Mouse (Mus musculus) gastrocnemius, postnatal 4 days (tissue): ENCODE measurements around the gene 3110009E18Rik. TPM values are rescaled to one million over a fixed set of nuclear protein-coding genes. Genes with fewer than 3 reads are reported as not detected.

ENCODE experiments used
- DNase-seq, 2 experiments: peaks; one replicate each; pipeline ENCODE4 v3.0.0; 2021 to 2022; ENCODE audit warnings: low spot score in 2 of 2, mixed read lengths in 2 of 2
- long read RNA-seq, 2 experiments: library from polyadenylated mRNA; stranded (forward); transcript quantifications; one replicate each; pipeline ENCODE4 v2.0.0; 2021
- total RNA-seq, 2 experiments: library from RNA; stranded (reverse); gene quantifications; 2 replicates each; pipeline ENCODE4 v1.2.3; 2021

Gene 3110009E18Rik
- total RNA-seq = 1 to 10 TPM; 5.5 to 9.0 TPM
- long read RNA-seq, experiment 1, partial matches to known transcripts = 0 of 5 reads
- long read RNA-seq, experiment 1, other reads (novel, unspliced or antisense) = 3 of 5 reads
- long read RNA-seq, experiment 2, partial matches to known transcripts = 0 of 3 reads
- long read RNA-seq, experiment 2, other reads (novel, unspliced or antisense) = 1 of 3 reads

DNA sequence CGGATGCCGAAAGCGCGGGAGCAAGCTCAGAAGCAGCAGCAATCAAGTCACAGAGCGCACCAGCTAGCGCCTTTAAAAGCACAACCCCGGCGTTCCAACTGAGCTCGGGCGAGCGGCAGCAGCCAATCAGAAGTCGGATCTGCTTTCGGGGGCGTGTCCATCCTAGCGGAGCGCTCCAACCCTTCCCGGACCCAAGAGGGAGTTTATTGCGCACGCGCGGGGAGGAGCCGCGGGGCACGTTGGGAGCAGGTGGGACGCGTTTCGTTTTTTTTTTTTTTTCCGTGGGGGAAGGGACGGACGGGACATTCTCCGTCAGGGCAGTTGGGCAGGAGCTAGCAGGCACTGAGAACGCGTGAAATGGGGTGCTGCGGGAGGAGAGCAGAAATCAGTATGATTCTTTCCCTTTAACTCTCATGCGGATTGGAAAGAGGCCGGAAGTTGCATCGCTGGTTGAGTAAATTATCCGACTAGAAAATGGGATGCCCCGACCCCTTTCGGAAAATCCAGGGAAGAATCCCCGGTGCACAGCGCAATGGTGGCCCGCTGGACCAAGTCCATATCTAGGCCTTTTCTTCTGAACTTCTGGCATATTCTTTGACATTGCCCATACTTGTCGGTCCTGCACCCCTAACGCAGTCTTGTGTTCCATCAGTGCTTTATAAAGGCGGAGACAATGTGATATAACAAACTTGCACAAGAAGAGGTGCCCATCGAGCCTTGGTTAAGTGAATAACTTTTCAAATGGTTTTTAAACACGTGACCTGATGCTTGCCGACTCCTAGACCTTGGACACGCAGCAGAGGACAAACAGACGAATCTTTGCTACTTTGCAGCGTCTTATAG, at the start of gene 3110009E18Rik, which contains the start of gene Dbi:
3110009E18Rik (plus strand) TSS at position 219 of the 843 bp plus-strand sequence.
Dbi (minus strand) TSS at position 110 of the 843 bp plus-strand sequence.
- peak; percentile 95 to 99 for DNase-seq

DNA sequence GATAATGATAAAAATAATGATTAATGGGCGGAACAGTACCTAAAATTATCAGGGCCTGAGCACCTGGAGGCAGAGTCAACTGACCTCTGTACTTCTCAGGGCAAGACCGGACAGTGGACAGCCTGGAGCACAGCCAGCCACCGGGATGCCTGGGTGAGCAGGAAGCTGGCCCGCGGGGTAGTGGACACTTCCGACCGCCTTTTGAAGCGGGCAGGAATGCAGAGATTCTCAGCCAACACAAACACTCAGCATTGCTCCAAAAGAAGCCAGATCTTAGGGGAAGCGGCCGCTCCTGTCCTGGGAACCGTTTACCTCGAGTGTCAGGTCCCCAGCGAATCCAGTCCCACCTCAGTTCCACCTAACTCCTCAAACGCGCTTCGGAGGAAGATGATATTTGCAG, 48.1 kb upstream of the 3110009E18Rik start:
- DNase-seq = peak in 1 of 2 experiments; percentile 42

DNA sequence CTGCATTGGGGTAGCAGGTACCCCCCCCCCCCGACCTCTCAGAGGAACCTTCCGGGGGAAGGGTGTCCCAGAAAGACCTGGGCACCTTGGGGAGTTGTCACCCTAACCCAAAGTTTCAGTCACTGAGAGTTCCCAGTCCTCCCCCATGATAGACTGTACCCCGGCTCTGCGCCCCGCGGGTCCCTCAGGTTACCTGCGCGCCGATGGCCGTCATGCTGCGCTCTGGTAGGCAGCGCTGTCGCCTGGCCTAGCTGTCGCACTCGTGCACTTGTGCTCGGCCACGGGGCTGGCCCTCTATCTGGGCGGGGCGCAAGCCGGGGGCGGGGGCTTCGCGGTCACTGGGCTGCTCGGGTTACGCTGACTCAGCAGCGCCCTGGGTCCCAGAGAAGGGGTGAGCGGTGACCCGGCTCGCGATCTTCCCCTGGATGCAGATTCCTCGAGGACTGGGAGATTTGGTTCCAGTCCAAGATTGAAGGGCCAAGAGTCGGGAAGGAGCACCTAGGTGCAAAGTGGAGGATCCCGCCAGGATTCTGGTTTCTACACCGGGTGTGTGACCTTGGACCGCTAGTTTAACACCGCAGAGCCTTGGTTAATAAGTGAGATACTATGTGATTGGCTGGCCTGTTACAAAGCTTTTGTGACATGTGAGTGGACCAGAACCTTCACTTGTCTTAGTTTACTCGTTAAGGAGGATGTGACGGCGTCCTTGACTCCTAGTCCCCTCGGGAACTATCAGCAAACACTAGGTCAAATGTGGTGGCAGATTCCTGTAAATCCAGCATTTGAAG, 47.3 kb upstream of the 3110009E18Rik start, which contains the start of gene Tmem37:
Tmem37 (minus strand) TSS at position 556 of the 788 bp plus-strand sequence.
- DNase-seq = peak; percentile 58 to 72

DNA sequence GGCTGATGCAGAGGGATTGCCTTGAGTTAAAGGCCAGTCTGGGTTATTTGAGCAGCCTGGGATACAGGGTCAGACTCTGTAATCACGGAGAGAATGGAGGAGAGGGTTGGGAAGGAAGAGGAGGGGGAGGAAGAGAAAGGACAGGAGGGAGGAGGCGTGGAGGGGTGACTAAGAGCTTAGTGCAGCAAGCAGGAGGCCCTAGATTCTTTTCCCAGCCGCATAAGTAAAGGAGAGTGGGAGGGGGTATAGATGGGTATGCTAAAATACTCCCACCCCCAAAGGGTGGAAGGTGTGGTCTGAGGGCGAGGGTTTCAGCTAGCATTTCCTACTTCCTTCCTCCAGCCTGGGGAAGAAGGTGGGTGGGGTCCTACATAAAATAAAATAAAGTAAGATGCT, 46.7 kb upstream of the 3110009E18Rik start:
- DNase-seq = no peak

DNA sequence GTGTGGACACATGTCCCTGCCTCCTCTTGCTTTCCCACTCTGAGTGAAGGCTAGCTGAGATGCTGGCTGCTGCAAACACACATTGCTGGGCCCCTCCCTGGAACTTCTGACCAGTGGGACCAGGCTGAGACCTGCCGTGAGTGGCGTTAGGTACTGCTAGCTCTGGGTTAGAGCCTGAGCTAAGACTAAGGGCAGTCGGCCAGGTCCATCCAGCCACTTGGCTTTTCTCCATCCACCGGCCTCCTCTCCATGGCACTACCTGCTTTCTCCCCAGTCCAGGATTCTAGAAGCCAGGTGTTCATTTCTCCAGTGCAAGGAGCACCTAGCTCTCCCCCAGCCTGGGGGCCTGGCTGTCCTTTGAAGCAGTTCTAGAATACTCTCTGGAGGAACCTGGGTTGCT, 46.1 kb upstream of the 3110009E18Rik start:
- DNase-seq = no peak

DNA sequence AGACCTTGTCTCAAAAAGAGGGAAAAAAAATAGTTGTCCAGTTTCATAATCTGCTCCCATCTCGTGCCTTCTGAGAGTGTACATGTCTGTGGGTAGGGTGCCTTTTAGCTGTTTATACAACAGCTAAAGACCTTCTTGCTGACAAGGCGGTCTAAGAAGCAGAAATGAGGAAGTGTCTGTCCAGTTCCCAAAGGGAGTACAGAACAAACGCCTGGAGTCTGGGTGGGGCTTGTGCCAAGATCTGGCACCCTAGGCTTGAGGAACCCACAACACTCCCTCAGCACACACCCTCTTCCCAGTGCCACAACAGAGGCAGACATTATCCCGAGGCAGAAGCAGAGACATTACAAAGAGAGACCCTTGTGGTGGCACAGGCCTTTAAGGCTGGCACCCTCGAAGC, 45.5 kb upstream of the 3110009E18Rik start:
- DNase-seq = no peak

DNA sequence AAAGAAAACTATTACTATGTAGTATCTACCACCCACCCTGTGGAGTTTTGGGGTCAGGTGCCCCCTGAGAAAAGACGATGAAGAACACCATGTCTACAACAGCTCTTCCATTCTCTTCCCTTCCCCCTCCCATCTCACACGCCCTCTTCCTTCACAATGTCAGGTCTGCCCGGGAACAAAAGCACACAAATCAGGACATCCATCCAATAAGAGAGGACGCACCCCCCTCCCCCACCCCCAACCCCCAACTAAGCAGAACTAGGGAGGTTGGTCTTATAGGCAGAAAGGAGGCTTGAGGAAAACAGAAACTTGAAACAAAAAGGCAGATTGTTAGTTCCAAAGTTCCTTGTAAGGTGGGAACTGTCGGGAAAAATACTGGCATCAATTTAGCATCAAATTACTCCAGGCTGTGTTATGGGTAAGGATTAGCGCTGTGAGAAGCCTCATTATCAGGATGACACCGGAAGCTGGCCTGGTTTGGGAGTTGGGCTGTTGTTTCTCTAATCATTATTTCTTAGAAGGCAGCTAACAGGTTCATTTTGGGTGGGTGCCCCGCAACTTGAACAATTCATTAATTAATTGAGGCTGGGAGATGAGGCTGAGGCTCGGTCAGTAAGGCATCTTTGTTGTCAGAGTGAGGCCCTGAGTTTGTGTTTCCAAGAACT, 43.1 kb upstream of the 3110009E18Rik start:
- DNase-seq = no peak

DNA sequence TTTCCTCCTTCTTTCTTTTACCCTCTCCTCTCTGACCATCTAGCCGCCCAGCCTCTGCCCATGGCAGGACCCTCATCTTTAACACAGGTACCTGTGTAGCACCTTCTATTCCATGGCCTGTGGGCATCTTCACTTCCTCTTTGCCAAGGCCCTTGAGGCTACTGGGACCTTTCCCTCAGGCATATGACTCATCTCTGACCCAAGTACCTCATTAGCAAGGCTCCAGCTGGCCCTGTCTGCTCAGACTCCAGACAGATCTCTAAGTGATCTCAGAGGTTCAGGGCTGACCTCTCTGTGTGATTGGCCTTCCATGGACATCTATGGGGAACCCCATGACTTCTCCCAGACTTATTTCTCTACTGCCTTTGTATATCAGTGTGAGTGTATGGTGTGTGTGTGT, 40.4 kb upstream of the 3110009E18Rik start:
- DNase-seq = no peak

DNA sequence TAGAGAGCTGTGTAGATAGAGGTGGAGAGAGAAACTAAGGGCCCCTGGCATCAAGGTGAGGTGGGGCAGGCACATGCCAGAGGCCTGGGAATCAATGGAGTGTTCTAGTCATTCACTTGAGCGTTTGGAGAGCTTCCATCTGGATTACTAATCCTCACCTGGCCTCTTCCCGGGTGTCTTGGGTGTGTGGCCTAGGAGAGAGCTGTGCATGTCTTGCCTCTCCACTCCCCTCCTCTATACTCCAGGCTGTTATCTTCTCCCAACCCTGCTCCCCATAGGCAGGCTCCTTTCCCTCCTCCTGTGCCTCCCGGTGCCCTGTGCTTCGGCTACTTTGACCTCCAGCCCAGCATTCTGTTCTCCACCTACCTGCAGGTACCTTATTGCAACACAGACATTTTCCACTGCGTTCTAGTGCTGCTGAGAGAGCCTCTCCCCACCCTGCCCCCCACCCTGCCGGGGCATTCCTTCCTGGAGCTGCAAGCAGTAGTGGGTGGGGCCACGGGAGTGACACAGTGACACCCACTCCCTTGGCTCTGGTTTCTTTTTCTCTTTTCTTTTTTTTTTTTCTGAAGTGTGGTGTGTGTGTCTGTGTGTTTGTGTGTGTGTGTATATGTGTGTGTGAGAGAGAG, 37.9 kb upstream of the 3110009E18Rik start:
- DNase-seq = no peak

DNA sequence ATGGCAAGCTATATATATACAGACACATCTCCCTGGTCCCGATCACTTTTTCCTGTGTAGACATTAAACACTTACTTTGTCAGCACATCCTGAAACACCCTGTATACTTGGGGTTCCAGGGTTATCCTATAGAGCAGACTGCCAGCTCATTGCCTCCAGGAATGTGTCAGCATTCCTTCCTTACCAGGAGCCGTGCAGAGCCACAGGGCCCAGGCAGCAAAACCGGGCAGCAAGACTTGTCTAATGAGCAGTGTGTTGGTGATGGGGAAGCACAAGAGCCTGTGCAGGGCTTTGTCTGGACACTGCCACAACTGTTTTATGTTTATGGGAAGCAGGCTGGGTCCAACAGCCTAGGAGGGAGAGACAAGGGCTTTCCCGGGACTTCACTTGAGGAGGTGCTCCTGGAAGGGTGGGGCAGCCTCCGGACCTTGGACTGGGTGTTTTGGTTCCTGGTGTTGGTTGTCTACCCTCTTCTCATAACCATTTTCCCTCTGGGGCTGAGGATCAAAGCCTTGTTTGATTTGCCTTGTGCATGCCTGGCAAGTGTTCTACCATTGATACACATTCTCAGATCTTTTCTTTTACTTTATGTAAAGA, 37.0 kb upstream of the 3110009E18Rik start:
- DNase-seq = no peak

DNA sequence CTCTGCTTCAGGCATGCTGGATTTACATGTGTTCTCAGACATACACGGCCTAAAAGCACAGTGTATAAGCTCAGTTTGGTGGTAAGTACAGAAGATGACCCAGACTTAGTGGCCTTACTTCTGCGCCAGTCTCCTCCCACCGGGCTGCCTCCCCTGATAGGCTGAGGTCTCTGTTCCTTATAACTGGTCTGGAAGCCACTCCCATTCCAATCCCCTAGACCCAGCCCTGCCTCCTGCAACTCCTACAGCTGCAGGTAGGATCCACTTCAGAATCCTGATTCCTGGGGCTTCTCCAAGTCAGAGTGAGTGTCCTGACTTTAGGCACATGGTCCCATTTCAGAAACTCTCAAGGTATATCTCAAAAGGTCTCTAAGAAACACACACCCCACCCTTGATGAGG, 35.3 kb upstream of the 3110009E18Rik start:
- DNase-seq = no peak

DNA sequence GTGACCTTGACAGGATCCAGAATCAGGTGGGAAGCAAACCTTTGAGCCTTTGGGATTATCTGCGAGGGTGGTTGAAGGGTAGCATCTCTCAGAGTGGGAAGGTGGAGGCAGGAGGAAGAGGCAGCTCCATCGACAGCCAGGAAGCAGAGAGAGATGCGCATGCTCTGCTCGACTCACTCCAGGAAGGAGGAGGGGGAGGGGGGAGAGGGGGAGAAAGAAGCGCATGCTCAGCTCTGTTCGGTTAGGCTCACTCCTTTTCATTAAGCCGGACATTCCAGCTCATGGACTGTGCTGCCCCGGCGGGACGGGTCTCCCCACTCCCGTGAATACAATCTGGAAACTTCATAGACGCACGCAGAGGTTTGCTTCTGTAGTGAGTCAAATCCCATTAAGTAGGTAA, 34.3 kb upstream of the 3110009E18Rik start:
- no peak for DNase-seq

DNA sequence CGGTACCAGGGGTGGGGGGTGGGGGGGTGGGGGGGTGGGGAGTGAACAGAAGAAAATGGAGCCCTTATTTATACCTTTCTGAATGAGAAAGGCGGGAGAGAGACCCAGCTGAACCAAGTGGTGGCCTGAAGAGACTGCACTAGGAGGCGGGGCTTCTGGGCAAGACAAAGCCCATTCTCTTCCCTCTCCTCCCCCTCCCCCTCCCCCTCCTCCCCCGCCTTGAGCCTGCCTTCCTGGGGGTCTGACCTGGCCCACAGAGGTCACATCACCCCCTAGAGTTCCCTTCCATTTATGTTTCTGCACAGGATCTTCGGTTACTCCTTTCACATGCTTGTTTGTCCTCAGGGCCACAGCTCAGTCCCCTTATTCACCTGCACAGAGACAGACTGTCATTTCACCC, 31.8 kb upstream of the 3110009E18Rik start:
- no peak for DNase-seq

DNA sequence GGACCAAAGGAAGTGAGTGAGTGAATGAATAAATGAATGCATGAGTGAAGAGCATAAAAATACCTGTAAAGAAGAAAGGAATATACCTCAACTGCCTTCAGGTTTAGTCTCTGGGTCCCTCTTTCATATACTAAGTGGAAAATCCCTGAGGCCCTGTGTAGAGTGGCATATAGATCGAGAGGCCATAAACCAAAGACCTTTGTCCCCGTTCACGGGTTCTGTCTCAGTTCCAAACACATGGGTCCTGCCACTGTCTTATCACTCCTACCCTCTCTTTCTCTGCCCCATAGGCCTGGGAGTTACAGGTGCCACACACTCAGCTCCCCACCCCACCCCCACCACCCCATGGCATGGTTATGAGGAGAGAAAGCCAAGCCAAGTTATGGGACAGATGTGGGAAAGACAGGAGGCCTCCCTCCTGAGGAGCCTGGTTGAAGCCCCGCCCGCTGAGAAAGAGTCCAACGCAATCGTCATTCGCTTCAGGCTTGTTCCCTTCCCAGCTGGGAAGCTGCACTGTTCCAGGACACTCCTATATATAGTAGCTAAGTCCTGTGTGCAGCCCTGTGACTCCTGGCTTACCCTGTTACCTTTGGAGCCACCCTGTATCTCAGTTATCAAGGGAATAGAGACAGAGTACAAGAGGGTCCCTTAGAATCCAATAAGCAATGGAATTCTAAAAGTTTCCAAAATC, 30.0 kb upstream of the 3110009E18Rik start:
- no peak for DNase-seq

DNA sequence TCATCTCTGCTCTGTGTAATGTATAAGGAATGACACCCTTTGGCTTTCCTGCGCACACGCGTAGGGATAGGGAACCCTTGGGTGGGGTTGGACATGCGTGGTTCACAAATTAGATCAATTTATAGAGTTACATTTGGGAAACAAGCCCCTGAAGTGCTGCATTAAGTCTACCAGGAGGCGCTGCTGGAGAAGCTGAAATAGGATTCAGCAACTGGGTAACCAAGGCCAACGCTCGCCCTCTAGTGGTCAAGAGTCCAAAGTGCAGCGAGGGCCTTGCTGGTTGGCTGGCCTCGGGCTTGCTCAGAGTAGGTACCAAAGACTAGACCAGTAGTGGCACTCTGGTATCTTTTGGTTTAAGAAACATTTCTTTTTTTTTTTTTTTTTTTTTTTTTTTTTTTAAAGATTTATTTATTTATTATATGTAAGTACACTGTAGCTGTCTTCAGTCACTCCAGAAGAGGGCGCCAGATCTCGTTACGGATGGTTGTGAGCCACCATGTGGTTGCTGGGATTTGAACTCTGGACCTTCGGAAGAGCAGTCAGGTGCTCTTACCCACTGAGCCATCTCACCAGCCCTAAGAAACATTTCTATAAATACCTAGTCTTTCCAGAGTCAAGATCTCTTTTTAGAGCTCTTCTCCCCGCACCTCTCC, 27.4 kb upstream of the 3110009E18Rik start:
- DNase-seq = peak; percentile 80 to 85

DNA sequence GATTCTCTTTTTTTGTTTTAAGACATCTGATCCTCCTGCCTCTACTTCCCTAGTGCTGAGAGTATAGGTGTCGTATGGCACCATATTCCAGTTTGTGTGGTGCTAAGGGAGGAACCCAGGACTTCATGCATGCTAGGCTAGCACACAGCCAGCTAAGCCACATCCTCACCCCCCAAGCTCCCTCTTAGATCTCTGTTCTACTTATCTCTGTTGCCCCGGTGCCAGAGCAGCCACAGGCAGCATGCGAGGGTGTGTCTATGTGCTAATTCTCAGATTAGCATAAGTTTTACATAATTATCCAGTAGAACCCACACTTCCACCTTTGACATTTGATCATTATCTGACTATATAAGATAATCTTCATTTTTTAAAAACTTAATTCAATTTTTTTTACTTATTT, 26.1 kb upstream of the 3110009E18Rik start:
- no peak for DNase-seq

DNA sequence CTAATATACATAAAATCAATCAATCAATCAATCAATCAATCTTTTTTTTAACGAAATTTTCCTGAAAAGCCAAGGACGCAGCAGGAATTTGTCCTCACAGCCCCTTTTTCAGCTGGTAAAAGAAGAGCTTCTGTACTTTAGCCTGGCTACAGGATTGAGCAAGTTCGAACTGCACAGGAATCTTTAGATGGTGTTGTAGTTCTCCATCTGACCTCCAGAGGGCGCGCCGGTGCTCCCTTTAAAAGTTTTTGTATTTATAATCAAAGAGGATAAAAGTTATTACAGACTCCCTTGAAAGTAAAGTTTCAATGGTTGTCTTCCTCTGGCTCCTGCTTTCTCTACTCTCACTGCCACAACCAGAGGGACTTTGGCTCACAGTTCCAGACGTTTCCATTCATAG, 22.7 kb upstream of the 3110009E18Rik start:
- peak; percentile 40 to 54 for DNase-seq

DNA sequence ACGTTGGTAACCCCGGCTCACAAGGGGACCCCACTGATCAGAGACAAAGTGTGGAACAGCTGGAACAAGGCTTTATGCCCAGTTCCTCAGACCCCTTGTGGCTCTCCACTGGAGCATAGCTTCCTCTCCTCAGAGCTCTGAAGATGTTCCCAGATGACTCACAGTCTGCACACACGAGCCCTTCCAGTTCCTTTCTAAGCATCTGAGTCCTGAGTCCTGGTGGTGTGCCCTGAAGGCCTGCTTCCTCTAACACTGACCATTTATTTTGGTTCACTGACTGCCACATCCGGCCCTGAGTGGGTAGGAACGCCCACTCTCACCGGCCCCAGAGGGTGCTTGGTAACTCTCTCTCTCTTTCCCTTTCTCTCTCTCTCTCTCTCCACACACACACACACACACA, 21.5 kb upstream of the 3110009E18Rik start:
- no peak for DNase-seq
